Mouse (Mus musculus): ENCODE results near the gene Trim24. TPM values are rescaled to one million over a fixed set of nuclear protein-coding genes. Genes with fewer than 3 reads are reported as not detected.
"Not testable (repeated sequence)": the region's sequence is repeated elsewhere in the genome, so short reads cannot be mapped to it uniquely, and the experiment has no call there.

Gene Trim24
- 26.9 to 37.1 TPM (median 27.4 TPM) in 3 replicates for total RNA-seq (2017)

GRCm38 (mm10) chr6:37870245-37871136, at the start of gene Trim24:
Gene Trim24 (plus strand): TSS chr6:37870811.
- ATAC-seq (replicated peaks; ENCODE audit: insufficient number of reproducible peaks, low FRiP score, low TSS enrichment, poor library complexity, severe bottlenecking), result peak; percentile 94

- ATAC-seq (replicated peaks; ENCODE audit: insufficient number of reproducible peaks, low FRiP score, low TSS enrichment, poor library complexity, severe bottlenecking), result peak; percentile 47
Measured at GRCm38 (mm10) chr6:37821531-37822051, 49.0 kb upstream of the Trim24 start.

GRCm38 (mm10) chr6:37822390-37822789, 48.2 kb upstream of the Trim24 start:
- ATAC-seq (replicated peaks; ENCODE audit: insufficient number of reproducible peaks, low FRiP score, low TSS enrichment, poor library complexity, severe bottlenecking), result no peak

- ATAC-seq (replicated peaks; ENCODE audit: insufficient number of reproducible peaks, low FRiP score, low TSS enrichment, poor library complexity, severe bottlenecking), result no peak
Measured at GRCm38 (mm10) chr6:37823731-37824130, 46.9 kb upstream of the Trim24 start.

GRCm38 (mm10) chr6:37825331-37826115, 45.1 kb upstream of the Trim24 start:
- not testable (repeated sequence) for ATAC-seq (replicated peaks; ENCODE audit: insufficient number of reproducible peaks, low FRiP score, low TSS enrichment, poor library complexity, severe bottlenecking)

- no peak for ATAC-seq (replicated peaks; ENCODE audit: insufficient number of reproducible peaks, low FRiP score, low TSS enrichment, poor library complexity, severe bottlenecking)
Measured at GRCm38 (mm10) chr6:37828955-37829354, 41.7 kb upstream of the Trim24 start.

GRCm38 (mm10) chr6:37829631-37830030, 41.0 kb upstream of the Trim24 start:
- ATAC-seq (replicated peaks; ENCODE audit: insufficient number of reproducible peaks, low FRiP score, low TSS enrichment, poor library complexity, severe bottlenecking), result no peak

- no peak for ATAC-seq (replicated peaks; ENCODE audit: insufficient number of reproducible peaks, low FRiP score, low TSS enrichment, poor library complexity, severe bottlenecking)
Measured at GRCm38 (mm10) chr6:37833691-37834090, 36.9 kb upstream of the Trim24 start.

- not testable (repeated sequence) for ATAC-seq (replicated peaks; ENCODE audit: insufficient number of reproducible peaks, low FRiP score, low TSS enrichment, poor library complexity, severe bottlenecking)
Measured at GRCm38 (mm10) chr6:37836951-37837565, 33.6 kb upstream of the Trim24 start.

GRCm38 (mm10) chr6:37842779-37843605, 27.6 kb upstream of the Trim24 start:
- ATAC-seq (replicated peaks; ENCODE audit: insufficient number of reproducible peaks, low FRiP score, low TSS enrichment, poor library complexity, severe bottlenecking), result no peak

- no peak for ATAC-seq (replicated peaks; ENCODE audit: insufficient number of reproducible peaks, low FRiP score, low TSS enrichment, poor library complexity, severe bottlenecking)
Measured at GRCm38 (mm10) chr6:37843647-37844273, 26.9 kb upstream of the Trim24 start.

- ATAC-seq (replicated peaks; ENCODE audit: insufficient number of reproducible peaks, low FRiP score, low TSS enrichment, poor library complexity, severe bottlenecking), result not testable (repeated sequence)
Measured at GRCm38 (mm10) chr6:37844947-37845346, 25.7 kb upstream of the Trim24 start.

GRCm38 (mm10) chr6:37847531-37847930, 23.1 kb upstream of the Trim24 start:
- ATAC-seq (replicated peaks; ENCODE audit: insufficient number of reproducible peaks, low FRiP score, low TSS enrichment, poor library complexity, severe bottlenecking), result not testable (repeated sequence)

- no peak for ATAC-seq (replicated peaks; ENCODE audit: insufficient number of reproducible peaks, low FRiP score, low TSS enrichment, poor library complexity, severe bottlenecking)
Measured at GRCm38 (mm10) chr6:37851352-37851751, 19.3 kb upstream of the Trim24 start.

GRCm38 (mm10) chr6:37853289-37853688, 17.3 kb upstream of the Trim24 start:
- no peak for ATAC-seq (replicated peaks; ENCODE audit: insufficient number of reproducible peaks, low FRiP score, low TSS enrichment, poor library complexity, severe bottlenecking)

GRCm38 (mm10) chr6:37855384-37855783, 15.2 kb upstream of the Trim24 start:
- ATAC-seq (replicated peaks; ENCODE audit: insufficient number of reproducible peaks, low FRiP score, low TSS enrichment, poor library complexity, severe bottlenecking), result no peak

GRCm38 (mm10) chr6:37856300-37856699, 14.3 kb upstream of the Trim24 start:
- ATAC-seq (replicated peaks; ENCODE audit: insufficient number of reproducible peaks, low FRiP score, low TSS enrichment, poor library complexity, severe bottlenecking), result not testable (repeated sequence)

Data from monocyte, adult 5-6 weeks (primary cell).